Mouse (Mus musculus) right cerebral cortex, postnatal 4 days (tissue): ENCODE measurements around the gene Sez6l2.

Experiments used
- DNase-seq: peaks from one replicate; pipeline ENCODE4 v3.0.0-alpha.2; 2022

Sez6l2 gene

DNA sequence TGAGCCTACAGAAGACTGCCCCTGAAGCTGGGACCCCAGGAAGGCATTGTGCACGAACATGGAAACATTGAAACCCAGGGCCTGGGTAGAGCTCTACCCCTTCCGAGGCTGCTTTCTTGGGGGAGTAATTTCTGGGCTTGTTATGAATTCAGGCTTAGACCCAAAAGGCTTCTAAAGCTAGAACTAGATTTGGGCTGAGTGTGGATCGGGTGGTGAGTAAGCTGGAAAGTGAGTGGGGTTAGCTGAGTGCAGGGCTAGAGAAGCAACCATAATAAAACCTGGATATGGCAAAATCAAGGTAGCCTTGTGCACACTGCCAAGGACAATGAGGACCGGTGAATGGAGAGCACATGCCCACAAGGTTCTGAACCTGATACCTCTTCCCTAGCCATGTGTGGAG, 11.6 kb downstream of the Sez6l2 start:
- DNase-seq, result no peak

DNA sequence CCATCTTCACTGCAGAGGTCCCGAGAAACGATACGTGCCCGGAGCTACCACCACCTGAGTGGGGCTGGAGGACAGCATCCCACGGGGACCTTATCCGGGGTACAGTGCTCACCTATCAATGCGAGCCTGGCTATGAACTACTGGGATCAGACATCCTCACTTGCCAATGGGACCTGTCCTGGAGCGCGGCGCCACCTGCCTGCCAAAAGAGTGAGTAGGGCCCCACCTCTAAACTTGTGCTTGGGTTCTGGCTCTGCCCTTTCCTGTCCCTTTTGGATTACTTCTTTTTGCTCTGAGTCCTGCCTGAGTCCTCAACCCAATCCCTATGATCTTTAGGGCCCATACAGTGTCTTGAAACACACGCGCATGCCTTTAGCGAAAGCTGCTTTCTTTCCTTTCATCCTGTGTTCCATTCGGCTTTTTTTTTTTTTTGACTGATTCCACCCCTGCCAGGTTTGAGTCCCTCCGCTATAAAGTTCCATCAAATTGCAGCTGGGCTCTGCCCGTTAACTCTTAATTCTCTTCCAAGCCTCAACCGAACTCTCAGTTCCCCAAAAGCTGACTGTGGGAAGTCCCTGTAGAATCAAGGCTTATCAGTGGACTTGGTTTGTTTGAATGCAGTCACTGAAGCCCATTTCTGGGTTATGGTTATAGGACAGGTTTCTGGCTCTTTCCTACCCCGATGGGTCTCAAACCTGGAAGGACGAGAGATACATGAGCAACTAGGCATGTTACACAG, 13.4 kb downstream of the Sez6l2 start:
- no peak for DNase-seq

DNA sequence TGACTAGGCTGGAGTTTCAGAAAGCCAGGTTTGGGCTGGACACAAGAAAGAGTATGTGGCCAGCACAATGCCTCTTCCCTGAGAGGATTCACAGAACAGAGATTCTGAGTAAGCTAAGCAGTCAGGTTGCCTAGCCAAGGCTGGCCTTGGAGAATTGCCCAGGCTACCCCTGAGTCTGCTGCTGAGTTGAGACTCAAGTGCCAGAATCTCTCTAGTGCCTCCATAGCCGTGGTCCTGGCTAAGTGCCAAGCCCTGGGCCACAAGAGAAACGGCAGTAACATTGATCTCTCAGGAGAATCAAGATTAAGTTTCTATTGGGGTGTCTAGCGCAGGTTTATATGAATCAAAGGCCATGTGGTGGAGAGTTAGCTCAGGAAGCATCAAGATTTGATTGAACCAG, 15.2 kb downstream of the Sez6l2 start:
- no peak for DNase-seq

DNA sequence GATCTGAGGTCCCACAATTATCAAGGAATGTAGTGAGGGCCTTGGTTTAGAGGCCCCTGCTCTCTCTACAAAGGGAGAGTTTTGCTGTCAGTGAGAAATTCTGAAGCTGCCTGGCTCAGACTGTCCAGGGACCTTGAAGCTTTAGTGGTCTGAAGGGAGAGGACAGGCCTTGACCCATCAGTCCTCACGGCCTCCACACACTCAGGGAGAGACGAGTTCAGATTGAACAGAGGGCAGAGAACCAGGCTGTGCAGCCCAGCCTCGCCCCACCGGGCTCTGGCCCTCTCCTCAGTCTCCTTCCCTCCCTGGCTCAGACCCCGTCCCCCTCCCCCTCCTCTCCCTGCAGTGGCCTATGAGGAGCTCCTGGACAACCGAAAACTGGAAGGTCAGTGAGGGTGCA, 17.0 kb downstream of the Sez6l2 start:
- DNase-seq, result no peak

DNA sequence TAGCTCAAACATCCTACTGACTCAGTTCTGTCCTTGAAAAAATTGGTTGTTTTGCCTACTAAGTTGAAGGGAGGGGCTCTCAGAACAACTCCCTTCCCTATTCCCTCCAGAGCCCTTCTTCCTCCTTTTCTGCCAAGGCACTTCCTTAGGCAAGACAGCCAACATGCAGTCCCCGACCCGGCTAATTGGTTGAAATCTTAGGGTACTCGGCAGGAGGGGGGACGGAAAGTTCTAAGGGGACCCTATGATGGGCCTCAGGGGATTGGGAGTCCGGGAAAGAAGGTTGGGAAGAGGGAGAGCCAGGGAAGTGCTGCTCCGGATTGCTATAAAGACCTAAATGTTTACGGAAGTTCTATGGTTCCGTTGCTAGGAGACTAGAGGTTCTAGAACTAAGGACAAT, 25.1 kb downstream of the Sez6l2 start:
- DNase-seq, result no peak

DNA sequence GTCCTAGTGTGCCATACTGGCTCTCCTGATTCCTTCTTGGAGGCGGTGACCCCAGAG, 25.4 kb downstream of the Sez6l2 start, which contains the start of gene Cdipt:
Cdipt (plus strand) TSS at position 22 of the 57 bp plus-strand sequence.
- no peak for DNase-seq

DNA sequence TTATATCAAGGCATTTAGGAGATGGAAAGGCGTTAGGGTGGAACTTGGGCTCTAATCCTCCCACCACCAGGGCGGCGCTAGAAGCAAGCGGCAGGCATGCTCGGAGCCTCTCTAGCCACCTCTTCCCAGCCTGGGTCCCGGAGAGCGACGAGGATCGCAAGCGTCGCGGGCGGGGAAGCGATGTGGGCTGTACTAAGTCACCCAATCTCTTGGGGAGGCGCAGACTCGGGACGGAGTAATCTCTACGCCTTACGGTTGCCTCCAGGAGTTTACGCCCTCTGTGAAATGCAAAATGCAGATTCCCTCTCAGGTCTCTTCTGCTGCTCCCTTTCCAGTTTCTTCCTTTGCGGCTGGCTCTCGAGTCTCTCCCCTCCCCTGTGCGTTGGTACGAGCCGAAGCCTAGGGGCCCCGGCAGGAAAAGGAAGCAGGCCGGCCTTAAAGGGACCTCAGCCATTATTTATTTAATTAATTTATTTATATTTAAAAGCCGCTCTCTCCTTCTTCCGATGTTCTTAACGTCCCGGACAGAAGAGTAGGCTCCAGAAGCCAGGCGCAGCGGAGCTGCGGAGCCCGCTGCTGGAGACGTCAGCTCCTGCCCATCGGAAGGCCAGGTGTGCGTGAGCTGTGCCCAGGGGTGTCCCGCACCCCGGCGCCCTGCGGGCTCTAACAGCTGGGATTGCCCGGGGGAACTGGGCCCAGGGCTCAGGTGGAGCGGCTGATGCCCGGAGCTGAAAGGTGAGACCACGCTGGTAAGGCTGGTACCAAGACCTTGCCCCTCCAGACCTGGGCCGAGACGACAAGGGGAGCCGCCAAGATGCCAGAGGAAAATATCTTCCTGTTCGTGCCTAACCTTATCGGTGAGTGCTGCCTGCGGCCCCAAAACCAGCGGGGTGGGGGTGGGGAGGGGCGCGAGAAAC, 25.8 kb downstream of the Sez6l2 start, which contains the start of gene Cdiptos:
Cdiptos (minus strand) TSS at position 149 of the 917 bp plus-strand sequence.
- DNase-seq, result peak; percentile 100

DNA sequence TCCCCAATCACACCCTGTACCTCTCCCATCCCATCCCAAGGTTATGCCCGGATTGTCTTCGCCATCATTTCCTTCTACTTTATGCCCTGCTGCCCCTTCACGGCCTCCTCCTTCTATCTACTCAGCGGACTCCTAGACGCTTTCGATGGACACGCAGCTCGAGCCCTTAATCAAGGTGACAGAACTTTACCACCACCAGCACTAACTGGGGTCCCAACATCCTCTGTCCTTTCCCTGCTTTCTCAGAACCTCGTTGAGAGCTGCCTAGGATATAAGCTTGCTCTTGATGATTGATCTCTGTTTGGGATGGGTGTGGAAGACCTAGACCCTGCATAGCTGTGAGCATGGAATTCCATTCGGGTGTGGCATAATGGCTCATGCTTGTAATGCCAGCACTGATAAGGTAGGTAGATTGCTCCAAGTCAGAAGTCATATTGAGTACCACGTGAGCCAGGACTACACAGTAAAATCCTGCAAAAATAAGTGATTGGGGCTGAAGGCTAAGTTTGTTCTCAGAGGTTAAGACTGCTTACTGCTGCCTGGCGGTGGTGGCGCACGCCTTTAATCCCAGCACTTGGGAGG, 26.6 kb downstream of the Sez6l2 start:
- no peak for DNase-seq

DNA sequence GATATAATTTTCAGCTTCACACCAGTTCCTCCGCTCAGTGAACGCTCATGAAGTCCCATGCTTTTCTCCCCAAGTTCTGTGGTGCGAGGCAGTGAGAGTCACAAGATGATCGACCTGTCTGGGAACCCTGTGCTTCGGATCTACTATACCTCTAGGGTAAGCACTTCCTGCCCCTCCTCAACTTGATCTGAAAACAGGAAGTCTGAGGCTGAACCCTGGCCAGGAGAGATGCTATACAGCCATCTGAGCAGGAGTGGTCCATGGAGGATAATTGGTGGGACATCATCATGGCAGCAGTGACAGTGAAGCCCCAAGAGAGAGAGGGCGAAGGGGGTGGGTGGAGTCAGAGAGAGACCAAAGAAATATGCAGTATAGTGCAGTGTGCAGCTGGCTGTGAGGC, 28.5 kb downstream of the Sez6l2 start:
- no peak for DNase-seq

DNA sequence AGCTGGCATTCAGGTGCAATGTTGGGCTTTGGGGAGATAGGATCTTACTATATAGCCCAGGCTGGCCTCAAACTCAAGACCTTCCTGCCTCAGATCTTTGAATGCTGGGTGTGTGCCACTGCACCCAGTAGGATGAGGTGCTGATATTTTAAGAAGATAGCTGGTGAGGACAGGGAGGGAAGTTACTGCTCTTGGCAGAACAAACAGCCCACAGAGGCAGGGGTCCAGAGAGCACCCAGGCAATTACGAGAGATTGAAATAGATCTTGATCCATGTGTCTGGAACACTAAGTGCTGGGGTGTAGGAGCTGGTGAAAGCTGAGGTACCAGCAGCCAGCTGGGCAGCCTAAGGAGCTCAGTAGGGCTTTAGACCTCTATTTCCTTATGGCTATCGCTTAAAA, 31.2 kb downstream of the Sez6l2 start:
- no peak for DNase-seq

DNA sequence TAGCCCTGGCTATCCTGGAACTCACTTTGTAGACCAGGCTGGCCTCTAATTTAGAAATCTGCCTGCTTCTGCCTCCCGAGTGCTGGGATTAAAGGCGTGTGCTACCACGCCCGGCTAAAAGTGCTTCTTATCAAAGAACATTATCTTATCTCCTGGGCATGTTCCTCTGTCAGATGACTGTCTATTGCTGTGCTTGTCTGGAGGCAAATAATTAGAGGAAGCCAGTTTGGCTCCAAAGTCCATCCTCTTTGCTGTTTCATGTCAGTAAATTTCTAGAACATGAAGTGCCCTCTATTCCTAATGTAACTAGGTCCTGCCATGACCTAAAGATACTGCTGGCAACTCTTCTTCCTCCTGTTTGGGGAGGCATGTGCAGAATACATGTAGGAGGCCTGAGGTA, 31.7 kb downstream of the Sez6l2 start:
- DNase-seq, result no peak

DNA sequence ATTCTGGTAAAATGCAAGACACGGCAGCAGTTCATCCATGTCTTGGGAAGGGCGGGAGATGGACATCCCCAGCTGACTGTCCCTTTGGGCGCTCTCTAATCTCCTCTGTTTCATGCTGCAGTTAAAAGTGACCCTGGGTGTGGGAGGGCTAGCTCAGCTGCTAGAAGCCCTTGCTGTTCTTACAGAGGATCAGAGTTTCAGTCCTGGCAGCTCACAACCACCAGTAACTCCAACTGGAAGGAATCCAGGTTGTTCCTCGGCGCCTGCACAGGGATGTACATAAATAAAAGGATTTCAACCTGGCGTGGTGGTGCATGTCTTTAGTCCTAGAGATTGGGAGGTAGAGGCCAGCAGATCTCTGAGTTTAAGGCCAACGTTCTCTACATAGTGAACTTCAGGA, 32.8 kb downstream of the Sez6l2 start:
- no peak for DNase-seq

DNA sequence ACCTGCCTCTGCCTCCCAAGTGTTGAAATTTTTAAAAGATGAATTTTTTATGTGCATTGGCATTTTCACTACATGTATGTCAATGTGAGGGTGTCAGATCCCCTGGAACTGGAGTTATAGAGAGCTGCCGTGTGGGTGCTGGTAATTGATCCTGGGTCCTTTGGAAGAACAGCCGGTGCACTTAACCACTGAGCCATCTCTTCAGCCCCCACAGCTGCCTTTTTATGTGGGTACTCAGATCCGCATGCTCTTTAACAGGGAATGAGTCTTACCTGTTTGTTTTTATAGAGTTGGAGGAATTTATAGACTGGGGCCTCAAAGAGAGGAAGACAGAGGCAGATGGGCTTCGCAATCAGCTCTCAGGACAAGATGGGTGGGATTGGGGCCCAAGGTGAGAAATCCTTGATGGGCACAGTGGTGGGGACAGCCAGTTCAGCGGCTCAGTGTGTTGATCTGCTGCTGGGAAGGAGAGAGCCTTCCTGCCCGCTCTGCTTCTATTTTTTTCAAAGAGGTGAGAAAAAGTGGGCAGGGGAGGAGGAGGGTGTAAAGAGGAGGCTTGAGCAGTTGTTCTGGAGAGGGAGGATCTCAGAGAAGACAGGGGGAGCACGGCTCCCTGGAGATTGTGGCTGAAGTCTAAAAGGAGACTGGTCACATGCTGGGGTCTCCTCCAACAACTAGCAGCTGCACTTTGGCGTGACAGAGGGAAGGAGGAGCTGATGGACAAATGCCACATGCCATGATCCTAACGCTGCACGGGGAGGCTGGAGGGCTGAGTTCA, 34.5 kb downstream of the Sez6l2 start:
- DNase-seq, result no peak

DNA sequence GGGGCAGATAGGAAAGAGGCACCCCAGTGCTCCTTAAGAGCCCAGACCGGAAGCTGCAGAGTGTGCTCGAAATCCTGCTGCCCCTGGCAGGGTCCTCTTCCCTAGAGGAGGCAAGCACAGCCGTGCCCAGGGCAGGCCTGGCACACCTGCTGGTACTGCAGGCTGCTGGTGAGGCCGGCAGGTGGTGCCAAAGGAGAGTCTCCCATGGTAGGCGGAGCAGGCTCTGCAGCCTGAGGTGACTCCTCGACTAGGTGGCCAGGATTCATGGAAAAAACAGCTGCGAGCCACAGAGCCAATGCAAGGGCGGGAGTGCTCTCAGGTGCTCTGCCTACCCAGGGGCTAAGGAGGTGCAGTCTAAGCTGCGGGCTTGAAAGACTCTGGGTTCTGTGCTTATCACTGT, 36.0 kb downstream of the Sez6l2 start:
- peak; percentile 22 for DNase-seq

DNA sequence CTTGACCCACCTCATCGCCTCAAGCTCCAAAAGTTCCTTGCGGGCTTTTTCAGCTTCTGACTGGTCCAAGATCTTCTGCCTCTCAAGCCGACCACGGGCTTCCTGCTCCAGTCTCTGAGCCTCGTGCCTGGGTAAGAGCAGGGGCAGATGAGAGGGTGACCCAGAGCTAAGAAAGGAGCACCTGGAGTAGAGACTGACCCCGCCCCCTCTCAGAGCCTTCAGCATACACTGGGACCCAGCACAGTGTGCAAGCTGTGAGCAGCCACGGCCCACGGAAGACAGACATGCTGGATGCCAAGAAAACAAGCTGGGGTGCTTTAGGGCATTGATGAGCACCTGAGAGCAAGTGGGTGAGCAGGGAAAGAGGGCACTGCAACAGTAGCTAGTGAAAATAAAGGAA, 38.5 kb downstream of the Sez6l2 start:
- DNase-seq, result no peak

DNA sequence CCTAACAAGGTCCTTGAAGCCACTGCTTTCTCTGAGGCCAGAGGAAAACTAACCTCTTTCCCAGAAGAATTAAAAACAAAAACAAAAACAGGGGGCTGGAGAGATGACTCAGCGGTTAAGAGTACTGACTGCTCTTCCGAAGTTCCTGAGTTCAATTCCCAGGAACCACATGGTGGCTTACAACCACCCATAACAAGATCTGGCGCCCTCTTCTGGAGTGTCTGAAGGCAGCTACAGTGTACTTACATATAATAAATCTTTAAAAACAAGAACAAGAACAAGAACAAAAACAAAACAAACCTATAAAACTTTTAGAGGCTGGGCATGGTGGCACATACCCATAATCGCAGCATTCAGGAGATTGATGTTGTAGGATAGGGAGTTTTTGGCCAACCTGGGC, 46.1 kb downstream of the Sez6l2 start:
- no peak for DNase-seq

DNA sequence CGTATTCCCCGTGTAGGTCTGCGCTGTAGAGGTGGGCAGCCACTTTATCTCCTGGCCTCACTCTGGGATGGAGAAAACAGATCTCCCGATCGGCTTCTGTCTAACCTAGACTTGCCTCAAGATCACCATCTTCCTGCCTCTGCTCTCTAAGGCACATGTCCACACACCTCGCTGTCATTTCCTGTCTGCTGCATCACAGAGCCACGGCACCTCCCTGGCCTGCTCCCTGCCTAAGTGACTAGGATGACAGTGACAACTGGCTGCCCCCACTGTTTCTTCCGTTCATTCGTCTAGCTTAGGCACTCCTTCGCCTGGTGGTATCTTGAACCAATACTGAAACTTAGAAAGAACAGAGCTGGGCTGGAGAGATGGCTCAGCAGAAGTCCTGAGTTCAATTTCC, 49.2 kb downstream of the Sez6l2 start:
- no peak for DNase-seq

DNA sequence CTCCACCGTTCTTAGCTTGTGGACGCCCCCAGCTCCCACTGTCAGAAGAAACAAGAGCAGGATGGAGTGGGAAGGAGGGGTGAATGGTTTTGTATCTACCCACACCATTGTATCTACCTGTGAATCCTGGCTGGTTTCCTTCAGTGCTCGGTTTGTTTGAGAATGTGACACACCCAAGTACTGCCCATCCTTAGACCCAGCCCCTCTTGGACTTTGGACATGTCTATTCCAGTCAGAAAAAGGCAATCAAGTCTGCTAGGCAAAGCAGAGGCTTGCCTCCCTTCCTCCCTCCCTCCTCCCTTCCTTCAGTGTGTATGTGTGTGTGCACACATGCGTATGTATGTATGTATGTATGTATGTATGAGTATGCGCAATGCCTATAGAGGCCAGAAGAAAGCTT, 53.3 kb downstream of the Sez6l2 start:
- no peak for DNase-seq

DNA sequence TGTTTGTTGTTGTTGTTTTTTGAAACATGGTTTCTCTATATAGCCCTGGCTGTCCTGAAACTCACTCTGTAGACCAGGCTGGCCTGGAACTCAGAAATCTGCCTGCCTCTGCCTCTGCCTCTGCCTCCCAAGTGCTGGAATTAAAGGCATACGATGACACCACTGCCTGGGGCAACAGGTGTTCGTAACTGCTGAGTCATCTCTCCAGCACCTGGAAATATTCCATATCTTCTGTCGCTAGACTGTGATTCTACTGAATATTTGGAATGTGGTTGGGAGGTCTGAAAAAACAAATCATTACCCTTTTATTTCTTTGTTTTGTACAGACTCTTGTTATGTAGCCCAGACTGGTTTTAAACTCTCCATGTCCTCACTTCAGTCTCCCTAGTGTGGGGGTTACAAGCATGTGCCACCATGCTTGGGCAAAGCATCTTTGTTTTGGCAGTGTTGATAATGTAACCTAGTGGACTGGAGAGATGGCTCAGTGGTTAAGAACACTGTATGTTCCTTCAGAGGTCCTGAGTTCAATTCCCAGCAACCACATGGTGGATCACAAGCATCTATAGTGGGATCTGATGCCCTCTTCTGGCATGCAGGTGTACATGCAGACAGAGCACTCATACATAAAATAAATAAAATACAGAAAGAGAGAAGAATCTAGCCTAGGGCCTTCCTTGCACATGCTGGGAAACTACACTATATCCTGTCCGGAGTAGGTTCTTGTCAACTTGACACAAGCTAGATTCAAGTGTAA, 53.9 kb downstream of the Sez6l2 start:
- DNase-seq, result no peak

DNA sequence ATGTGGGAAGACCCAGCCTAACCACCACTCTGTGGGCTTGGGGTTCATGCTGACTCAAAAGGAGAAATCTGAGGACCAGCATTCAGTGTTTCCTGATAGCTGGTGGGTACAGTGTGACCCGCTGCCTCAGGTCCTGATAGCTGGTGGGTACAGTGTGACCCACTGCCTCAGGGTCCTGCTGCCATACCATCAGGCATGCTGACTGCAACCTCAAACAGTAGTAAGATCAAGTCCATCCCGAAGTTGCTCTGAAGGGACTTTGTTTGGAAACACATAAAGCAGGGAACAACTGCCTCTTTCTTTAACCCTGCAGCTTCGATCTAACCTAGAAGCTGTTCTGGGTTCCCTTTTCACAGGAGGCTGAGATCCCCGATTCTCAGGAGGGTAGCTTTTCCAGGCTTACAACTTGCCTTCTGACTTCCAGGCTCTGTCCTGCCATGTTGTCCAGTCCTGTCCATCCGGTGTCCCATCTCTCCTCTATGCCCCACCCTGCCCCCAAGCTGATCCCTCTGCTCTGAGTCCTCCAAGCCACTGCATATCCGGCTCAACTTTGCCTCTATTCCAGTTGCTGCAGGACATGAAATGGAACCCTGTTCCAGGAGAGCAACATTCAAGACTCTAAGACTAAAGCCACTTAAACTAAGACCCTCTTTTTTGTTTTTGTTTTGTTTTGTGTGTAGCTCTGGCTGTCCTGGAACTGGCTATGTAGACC, 57.1 kb downstream of the Sez6l2 start:
- no peak for DNase-seq

DNA sequence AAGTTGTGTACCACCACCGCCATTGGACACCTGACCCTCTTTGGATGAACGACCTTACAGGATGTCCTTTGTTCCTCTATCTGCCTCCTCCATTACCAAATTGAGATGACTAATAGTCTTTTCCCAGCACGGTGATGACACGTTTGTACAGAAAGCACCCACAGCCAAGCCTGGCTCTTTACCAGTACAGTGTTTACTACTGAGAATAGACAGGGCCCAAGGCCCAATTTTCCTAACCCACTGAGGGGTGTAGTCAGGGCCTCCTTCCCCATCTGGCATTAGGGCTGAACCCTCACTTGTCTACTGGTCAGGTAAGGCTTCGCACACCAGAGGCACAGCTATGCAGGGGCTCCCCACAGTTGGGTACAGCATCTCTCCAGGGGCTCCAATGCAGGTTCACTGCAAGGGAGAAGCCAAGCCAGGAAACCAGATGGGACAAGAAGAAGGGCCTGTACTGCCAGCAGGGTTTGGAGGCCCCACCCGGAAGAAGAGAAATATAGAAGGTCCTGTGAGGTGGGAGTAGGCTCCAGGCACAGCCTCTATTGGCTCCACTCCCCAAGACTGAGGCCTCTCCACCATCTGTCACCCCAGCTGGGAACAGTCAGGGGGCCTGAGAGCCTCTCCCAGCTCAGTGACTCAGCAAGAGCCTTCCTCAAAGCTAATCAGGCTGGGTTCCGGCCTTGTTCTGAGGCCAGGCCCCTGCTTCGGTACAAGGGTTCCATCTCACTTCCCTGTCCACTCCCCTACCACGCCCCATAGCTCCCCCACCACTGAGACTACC, 58.1 kb downstream of the Sez6l2 start:
- no peak for DNase-seq
